Mouse (Mus musculus) liver, adult 2 months (tissue): ENCODE results near the gene Gm3327. TPM values are rescaled to one million over a fixed set of nuclear protein-coding genes. Genes with fewer than 3 reads are reported as not detected.
"Not testable (repeated sequence)": the region's sequence is repeated elsewhere in the genome, so short reads cannot be mapped to it uniquely, and the experiment has no call there.

ENCODE experiments used
- DNase-seq: peaks from one replicate; pipeline ENCODE4 v3.0.0-alpha.2; 2011; ENCODE audit warnings: low read depth, low spot score; ENCODE audit errors: extremely low read depth
- H3K27ac ChIP-seq: fragments of 200-500 bp; replicated peaks from 2 replicates; pipeline ENCODE4 v1.5.1; 2012; ENCODE audit warnings: low read depth, mild to moderate bottlenecking, control low read depth, inconsistent platforms, low read length; ENCODE audit not compliant: insufficient read depth
- H3K27me3 ChIP-seq: fragments of 200-500 bp; 2 replicates; pipeline ENCODE4 v1.6.1; 2012; ENCODE audit warnings: mild to moderate bottlenecking, moderate library complexity, low read length, inconsistent platforms; ENCODE audit not compliant: control insufficient read depth, insufficient read depth
- H3K36me3 ChIP-seq: fragments of 200-500 bp; 2 replicates; pipeline ENCODE4 v1.6.1; 2012; ENCODE audit warnings: low read length, inconsistent platforms; ENCODE audit not compliant: control insufficient read depth, insufficient read depth
- H3K4me1 ChIP-seq: fragments of 200-500 bp; 2 replicates; pipeline ENCODE4 v1.6.1; 2011; ENCODE audit warnings: low read length; ENCODE audit not compliant: control insufficient read depth, insufficient read depth
- H3K4me3 ChIP-seq: fragments of 200-500 bp; 2 replicates; pipeline ENCODE4 v1.5.1; 2011; ENCODE audit warnings: low read depth, mild to moderate bottlenecking, control low read depth, low read length, moderate library complexity; ENCODE audit not compliant: insufficient read depth
- H3K79me2 ChIP-seq: fragments of 200-500 bp; 2 replicates; pipeline ENCODE4 v1.6.1; 2012; ENCODE audit warnings: inconsistent platforms, mild to moderate bottlenecking, low read length, moderate library complexity; ENCODE audit not compliant: control insufficient read depth, insufficient read depth
- H3K9ac ChIP-seq: fragments of 200-500 bp; 2 replicates; pipeline ENCODE4 v1.6.1; 2012; ENCODE audit warnings: low read depth, mild to moderate bottlenecking, control low read depth, inconsistent platforms, low read length
- WGBS: fragments of 180-500 bp; shearing (Covaris S2); methylation state at CpG from one replicate; pipeline ENCODE4 v1.1.7; 2018; 5-methylcytosine and 5-hydroxymethylcytosine counted together
- polyA plus RNA-seq: library from polyadenylated mRNA; depleted of rRNA; stranded (reverse); fragments of >200 nt; gene quantifications from 2 replicates; pipeline ENCODE4 v1.2.3, GENCODE M21; 2012; rRNA removed
- total RNA-seq: library from RNA; depleted of rRNA; stranded (reverse); fragments of >200 nt; gene quantifications from 2 replicates; pipeline ENCODE4 v1.2.3, GENCODE M21; 2014; rRNA removed

Gene Gm3327
- not detected in 2 replicates for total RNA-seq
- polyA plus RNA-seq = not detected in 2 replicates

DNA sequence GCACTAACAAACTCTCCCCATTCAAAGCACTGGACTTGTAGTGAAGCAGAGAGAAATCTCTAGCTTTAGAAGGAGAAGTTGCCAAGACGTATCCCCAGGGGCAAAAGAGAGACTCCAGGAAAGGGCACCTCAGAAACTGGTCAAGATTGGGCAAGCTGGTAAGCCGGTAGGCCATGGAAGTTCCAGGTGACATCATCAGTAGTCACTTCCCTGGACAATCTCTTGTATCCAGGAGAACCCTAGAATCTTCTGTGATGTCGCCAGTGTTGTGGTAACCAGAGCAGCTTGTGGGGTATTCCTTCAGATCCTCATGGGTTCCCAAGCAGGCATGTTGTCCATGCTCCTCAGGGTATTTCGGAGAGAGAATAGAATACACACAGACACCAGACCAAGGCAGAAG, at the start of gene Gm3327:
Gene Gm3327, plus strand, starts transcription at position 301 of the 400 bp plus-strand sequence.
- not testable (repeated sequence) for DNase-seq, H3K4me3 ChIP-seq
- WGBS = 89% methylated on average over 4 of the region's 4 CpGs

DNA sequence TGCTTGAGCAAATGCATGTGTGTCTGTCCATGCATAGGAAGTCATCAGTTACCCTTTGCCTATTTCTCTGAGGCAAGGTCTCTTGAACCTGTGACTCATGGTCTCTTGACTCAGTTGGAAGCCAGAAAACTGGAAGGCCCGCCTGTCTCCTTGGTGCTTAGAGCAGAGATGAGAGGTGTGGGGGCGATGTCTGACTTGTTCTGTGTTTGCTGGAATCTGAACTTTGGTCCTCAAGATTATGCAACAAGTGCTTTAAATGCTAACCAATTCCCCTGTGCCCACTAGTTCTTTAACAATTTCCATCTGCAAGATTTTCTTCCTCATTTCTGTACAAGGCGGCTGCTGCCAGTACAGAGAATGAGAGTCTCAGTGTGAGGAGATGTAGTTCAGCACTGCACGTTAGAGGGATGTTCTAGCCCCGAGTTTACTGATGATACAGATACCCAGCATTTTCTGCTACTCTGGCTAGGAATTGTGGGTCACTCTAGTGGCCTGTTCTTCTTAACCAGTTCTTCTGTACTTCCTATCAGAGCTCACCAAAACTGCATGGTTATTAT, 45.8 kb upstream of the Gm3327 start:
- H3K4me1 ChIP-seq, H3K27me3 ChIP-seq, H3K27ac ChIP-seq, H3K9ac ChIP-seq, H3K4me3 ChIP-seq, H3K79me2 ChIP-seq, H3K36me3 ChIP-seq: not testable (repeated sequence)
- DNase-seq = peak; percentile 20
- WGBS = 36% methylated on average over 5 of the region's 5 CpGs

More for the DNA sequence above, at the start of gene Gm3327:
- not testable (repeated sequence) for H3K9ac ChIP-seq, H3K36me3 ChIP-seq, H3K27me3 ChIP-seq, H3K27ac ChIP-seq, H3K79me2 ChIP-seq, H3K4me1 ChIP-seq

GRCm38 (mm10) chr14:44086588-44086987, 37.1 kb upstream of the Gm3327 start:
- H3K4me3 ChIP-seq, H3K9ac ChIP-seq, H3K27me3 ChIP-seq, H3K27ac ChIP-seq, H3K4me1 ChIP-seq, DNase-seq, H3K36me3 ChIP-seq, H3K79me2 ChIP-seq: not testable (repeated sequence)
- 93% methylated on average over 1 of the region's 1 CpGs for WGBS

DNA sequence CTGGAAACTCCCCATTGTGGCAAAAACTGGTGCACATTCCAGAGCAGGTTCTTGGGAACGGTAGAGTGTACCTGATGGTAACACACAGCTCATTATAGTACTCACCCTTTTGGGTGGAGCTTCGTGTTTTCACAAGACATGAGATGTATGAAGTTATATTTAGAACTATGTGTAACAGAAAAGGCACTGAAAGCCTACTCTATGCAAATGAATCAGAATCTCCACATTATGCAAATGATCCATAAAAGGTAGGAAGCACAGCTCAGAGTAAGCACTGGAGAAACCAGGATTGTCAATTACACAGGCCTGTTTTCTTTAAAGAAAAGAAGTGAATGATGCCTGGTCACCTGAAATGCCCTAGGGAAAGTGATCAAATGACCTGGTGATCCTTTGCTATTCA, 36.1 kb upstream of the Gm3327 start:
- not testable (repeated sequence) for H3K27me3 ChIP-seq, H3K79me2 ChIP-seq, H3K4me3 ChIP-seq, DNase-seq, H3K9ac ChIP-seq, H3K4me1 ChIP-seq, H3K36me3 ChIP-seq, H3K27ac ChIP-seq
- WGBS = 64% methylated on average over 2 of the region's 2 CpGs

- not testable (repeated sequence) for H3K9ac ChIP-seq, H3K4me3 ChIP-seq, DNase-seq, H3K79me2 ChIP-seq, H3K4me1 ChIP-seq, H3K27ac ChIP-seq, H3K36me3 ChIP-seq, H3K27me3 ChIP-seq
- 26% methylated on average over 1 of the region's 1 CpGs for WGBS
Measured at GRCm38 (mm10) chr14:44091524-44091923, 32.1 kb upstream of the Gm3327 start.

- not testable (repeated sequence) for H3K36me3 ChIP-seq, DNase-seq, H3K79me2 ChIP-seq, H3K4me1 ChIP-seq, H3K9ac ChIP-seq, H3K27me3 ChIP-seq, H3K27ac ChIP-seq, H3K4me3 ChIP-seq
- WGBS = 39% methylated on average over 5 of the region's 5 CpGs
Measured at GRCm38 (mm10) chr14:44094445-44094844, 29.2 kb upstream of the Gm3327 start.

DNA sequence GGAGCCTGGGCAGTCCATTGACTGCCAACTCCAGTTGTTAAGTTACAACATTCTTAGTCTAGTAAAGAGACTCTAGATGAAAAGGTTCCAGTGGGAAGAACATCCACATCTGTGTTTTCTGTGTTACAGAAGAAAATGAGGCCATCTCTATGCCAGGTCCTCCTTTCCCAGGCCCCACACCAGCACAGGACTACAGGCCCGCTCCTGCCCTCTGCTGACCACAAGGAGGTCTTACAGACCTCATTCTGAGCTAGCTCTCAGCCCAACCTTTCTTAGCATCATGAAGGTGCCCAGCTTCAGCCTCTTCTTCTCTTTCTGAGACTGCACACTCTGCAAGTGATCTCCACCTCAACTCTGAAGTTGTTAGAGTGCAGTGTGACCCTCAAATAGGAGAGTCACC, 23.6 kb upstream of the Gm3327 start:
- not testable (repeated sequence) for H3K4me1 ChIP-seq, H3K36me3 ChIP-seq, H3K27ac ChIP-seq, H3K79me2 ChIP-seq, DNase-seq, H3K4me3 ChIP-seq, H3K27me3 ChIP-seq, H3K9ac ChIP-seq
- WGBS = no CpG with 5 or more reads among the region's 1 CpGs

DNA sequence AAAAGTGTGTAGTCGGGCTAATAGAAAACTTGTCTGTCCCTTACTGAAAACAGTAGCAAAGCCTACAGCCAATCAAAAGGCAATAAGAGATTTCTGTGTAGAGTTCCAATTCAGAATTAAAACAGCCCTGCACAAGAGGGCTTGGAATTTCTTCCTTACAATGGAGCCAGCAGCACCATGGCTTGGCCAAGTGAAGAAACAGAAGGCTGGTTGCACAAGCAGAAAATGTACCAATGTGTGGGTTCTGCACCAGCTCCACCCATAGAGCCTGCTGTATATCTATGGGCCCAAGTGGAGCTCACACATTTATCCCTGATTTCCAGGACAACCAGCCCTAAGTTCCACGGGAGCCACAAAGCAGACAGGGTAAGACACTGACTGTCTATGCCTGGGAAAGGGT, 21.3 kb upstream of the Gm3327 start, which contains the start of gene Ear2:
Gene Ear2, plus strand, starts transcription at position 301 of the 400 bp plus-strand sequence.
- H3K4me3 ChIP-seq, H3K9ac ChIP-seq, H3K79me2 ChIP-seq, H3K27me3 ChIP-seq, H3K36me3 ChIP-seq, H3K4me1 ChIP-seq, H3K27ac ChIP-seq, DNase-seq: not testable (repeated sequence)
- WGBS = 80% methylated on average over 2 of the region's 2 CpGs
